Mouse (Mus musculus) testis, adult 2 months (tissue): ENCODE measurements around the gene 4933415A04Rik.

Experiments
- CTCF ChIP-seq: fragments of 200-500 bp; IDR thresholded peaks from 2 replicates; pipeline ENCODE4 v1.5.1; 2012; ENCODE audit warnings: low read depth, mild to moderate bottlenecking, inconsistent platforms, low read length, moderate library complexity; ENCODE audit not compliant: control insufficient read depth, insufficient read depth, insufficient replicate concordance
- POLR2A ChIP-seq: fragments of 200-500 bp; IDR thresholded peaks from 2 replicates; pipeline ENCODE4 v1.6.1; 2012; ENCODE audit warnings: low read depth, mild to moderate bottlenecking, inconsistent platforms, low read length, moderate library complexity; ENCODE audit not compliant: control insufficient read depth

- TF ChIP-seq CTCF (no peak), POLR2A (no peak)
Observed at GRCm38 (mm10) chr11:43566696-43567095, 20.1 kb upstream of the 4933415A04Rik start.
